Mouse (Mus musculus) heart, postnatal 25 days (tissue): ENCODE measurements at regions not wholly inside any gene's neighbourhood (a gene's known extent, or its start where the extent isn't known, plus 50 kb on each side); places are given as distances from the start of the nearest gene placed in this dataset.
"Not testable (repeated sequence)": the region's sequence is repeated elsewhere in the genome, so short reads cannot be mapped to it uniquely, and the experiment has no call there.

ENCODE experiments used
- DNase-seq: peaks from one replicate; pipeline ENCODE4 v3.0.0; 2022; ENCODE audit warnings: low spot score
- intact Hi-C: fragments of 180-260 bp; cut with DNase I; formaldehyde crosslinking; loops from one replicate; pipeline ENCODE4 v1.15.1; 2025

GRCm38 (mm10) chr9:33101206-33101605 is 465.2 kb downstream of the Ets1 start:
- intact Hi-C loops, result loop anchor here (5.0 kb wide), 1 partner anchor 146 kb away; no protein-coding TSS in a partner anchor
- DNase-seq, result peak; percentile 13

GRCm38 (mm10) chr9:33104623-33105074 is 468.6 kb downstream of the Ets1 start:
- no peak for DNase-seq
- intact Hi-C loops, result loop anchor here (5.0 kb wide), 1 partner anchor 143 kb away; no protein-coding TSS in a partner anchor

GRCm38 (mm10) chr9:33123841-33124240 is 487.8 kb downstream of the Ets1 start:
- DNase-seq, result no peak
- intact Hi-C loops, result no loop called here

- DNase-seq, result peak; percentile 2
- intact Hi-C loops, result no loop called here
Measured at GRCm38 (mm10) chr9:33152186-33152585, 516.2 kb downstream of the Ets1 start.

- intact Hi-C loops, result no loop called here
- DNase-seq, result no peak
Measured at GRCm38 (mm10) chr9:33168159-33168558, 532.1 kb downstream of the Ets1 start.

GRCm38 (mm10) chr9:33169093-33169492 is 533.1 kb downstream of the Ets1 start:
- intact Hi-C loops, result not testable (repeated sequence)

GRCm38 (mm10) chr9:33180066-33180465 is 544.0 kb downstream of the Ets1 start:
- DNase-seq, result no peak
- intact Hi-C loops, result no loop called here

More at GRCm38 (mm10) chr9:33169093-33169492, 533.1 kb downstream of the Ets1 start:
- not testable (repeated sequence) for DNase-seq

- DNase-seq, result no peak
- intact Hi-C loops, result no loop called here
Measured at GRCm38 (mm10) chr9:33187187-33187586, 551.2 kb downstream of the Ets1 start.

- DNase-seq, result no peak
- intact Hi-C loops, result no loop called here
Measured at GRCm38 (mm10) chr9:33209083-33209482, 573.1 kb downstream of the Ets1 start.

- DNase-seq, result no peak
- intact Hi-C loops, result no loop called here
Measured at GRCm38 (mm10) chr9:33214523-33214922, 578.5 kb downstream of the Ets1 start.

- intact Hi-C loops, result no loop called here
- DNase-seq, result no peak
Measured at GRCm38 (mm10) chr9:33220981-33221380, 585.0 kb downstream of the Ets1 start.

- intact Hi-C loops, result no loop called here
- no peak for DNase-seq
Measured at GRCm38 (mm10) chr9:33222066-33222805, 586.2 kb downstream of the Ets1 start.

GRCm38 (mm10) chr9:33233699-33234131 is 597.7 kb downstream of the Ets1 start:
- no peak for DNase-seq
- intact Hi-C loops, result no loop called here

GRCm38 (mm10) chr9:33238190-33238589 is 602.2 kb downstream of the Ets1 start:
- intact Hi-C loops, result no loop called here
- DNase-seq, result no peak

- DNase-seq, result no peak
- intact Hi-C loops, result no loop called here
Measured at GRCm38 (mm10) chr9:33238846-33239245, 602.8 kb downstream of the Ets1 start.

GRCm38 (mm10) chr9:33240506-33240905 is 604.5 kb downstream of the Ets1 start:
- DNase-seq, result no peak
- intact Hi-C loops, result no loop called here

- intact Hi-C loops, result no loop called here
- DNase-seq, result no peak
Measured at GRCm38 (mm10) chr9:33240914-33241635, 605.1 kb downstream of the Ets1 start.

- no peak for DNase-seq
- intact Hi-C loops, result loop anchor here (2.0 to 5.0 kb wide), 5 partner anchors 145 to 974 kb away; no protein-coding TSS in a partner anchor
Measured at GRCm38 (mm10) chr9:33246932-33247331, 610.9 kb downstream of the Ets1 start.

GRCm38 (mm10) chr9:33258241-33258640 is 622.2 kb downstream of the Ets1 start:
- no peak for DNase-seq
- intact Hi-C loops, result no loop called here

GRCm38 (mm10) chr9:33260171-33260570 is 624.1 kb downstream of the Ets1 start:
- intact Hi-C loops, result loop anchor here (10.0 kb wide), 1 partner anchor 1225 kb away; the partner anchor contains the start of gene Kirrel3
- DNase-seq, result no peak

- DNase-seq, result no peak
- intact Hi-C loops, result no loop called here
Measured at GRCm38 (mm10) chr9:33289381-33289780, 653.4 kb downstream of the Ets1 start.
